Mouse (Mus musculus) frontal cortex, postnatal 14 days (tissue): ENCODE measurements around the gene Ldhb.
A peak's percentile ranks its signal among the peaks of the same experiment; 100 is the strongest.
"Not testable (repeated sequence)": the region's sequence is repeated elsewhere in the genome, so short reads cannot be mapped to it uniquely, and the experiment has no call there.

Source experiments
- DNase-seq, 2 experiments: peaks; one replicate each; pipeline ENCODE4 v3.0.0; 2022; ENCODE audit warnings: low spot score in 2 of 2

Ldhb gene

DNA sequence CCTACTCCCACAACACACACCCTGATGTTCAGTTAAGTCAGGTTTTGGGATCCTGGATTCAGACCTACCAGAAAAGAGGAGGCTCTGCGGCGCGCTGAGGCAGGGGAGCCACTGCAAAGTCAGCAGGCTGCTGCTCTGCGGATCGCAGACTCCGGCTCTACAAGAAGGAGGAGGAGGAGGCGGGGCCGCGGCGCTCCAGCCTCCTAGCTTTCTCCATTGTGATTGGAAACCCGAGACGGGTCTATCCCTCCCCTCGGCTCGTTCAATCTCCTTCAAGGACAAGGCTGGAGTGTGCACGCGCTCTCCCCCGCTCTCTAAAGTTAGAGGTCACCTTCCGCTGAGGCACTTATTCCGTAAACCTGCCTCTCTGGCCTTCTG, at the start of gene Ldhb:
Ldhb (minus strand) TSS at position 173 of the 378 bp plus-strand sequence.
- DNase-seq, result peak; percentile 90 to 92

DNA sequence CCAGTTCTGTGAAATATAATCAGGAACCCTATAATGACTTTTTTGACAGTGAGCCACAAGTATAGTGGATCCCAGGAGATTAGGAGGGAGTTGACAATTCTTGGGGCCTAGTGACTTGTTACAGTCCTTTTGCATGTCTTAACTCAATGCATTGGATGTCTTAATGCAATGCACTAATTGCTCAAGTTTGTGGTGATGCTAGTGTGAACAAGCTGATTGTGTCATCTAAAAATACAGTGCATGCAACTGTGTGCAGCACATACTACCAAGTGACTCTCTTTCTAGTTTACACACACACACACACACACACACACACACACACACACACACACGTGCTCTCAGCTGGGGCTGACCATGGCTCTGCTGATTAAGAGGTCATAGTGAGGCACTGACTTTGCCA, 48.2 kb upstream of the Ldhb start:
- no peak for DNase-seq

DNA sequence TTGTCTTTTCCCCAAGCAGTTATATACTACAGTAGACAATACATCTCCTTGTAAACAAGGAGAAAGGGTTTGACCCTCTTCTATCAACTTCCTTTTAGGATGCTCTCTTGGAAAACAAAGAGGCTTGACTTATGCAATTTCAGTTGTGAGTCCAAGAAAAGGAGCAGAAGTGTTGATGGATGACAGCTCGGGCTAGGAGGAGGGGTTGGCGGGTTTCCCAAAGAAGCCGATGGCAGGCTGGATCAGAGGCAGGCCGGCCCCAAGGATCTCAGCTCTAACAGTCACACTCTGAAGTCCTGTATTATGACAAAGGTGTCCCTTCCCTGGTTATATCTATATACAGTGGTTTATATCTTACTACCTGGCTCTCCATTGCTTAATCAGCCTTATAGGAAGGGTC, 43.7 kb upstream of the Ldhb start:
- DNase-seq, result no peak

DNA sequence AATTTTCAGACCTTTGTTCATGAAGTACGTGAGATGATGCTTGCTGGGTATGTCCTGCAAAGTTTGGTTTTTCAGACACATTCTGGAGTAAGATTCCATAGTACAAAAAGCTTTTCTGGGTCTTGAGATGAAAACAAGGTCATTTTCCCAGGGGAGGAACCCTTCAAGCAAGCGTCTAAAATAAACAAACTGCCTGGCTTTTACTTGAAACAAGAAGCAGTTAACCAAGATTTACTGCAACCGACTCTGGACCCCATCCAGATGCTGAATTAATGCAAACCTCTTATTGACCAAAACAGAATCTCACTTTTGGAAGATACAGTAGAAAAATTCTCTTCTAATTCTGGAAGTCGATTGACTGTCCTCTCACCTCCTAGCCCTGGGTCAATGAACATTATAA, 43.1 kb upstream of the Ldhb start:
- no peak for DNase-seq

DNA sequence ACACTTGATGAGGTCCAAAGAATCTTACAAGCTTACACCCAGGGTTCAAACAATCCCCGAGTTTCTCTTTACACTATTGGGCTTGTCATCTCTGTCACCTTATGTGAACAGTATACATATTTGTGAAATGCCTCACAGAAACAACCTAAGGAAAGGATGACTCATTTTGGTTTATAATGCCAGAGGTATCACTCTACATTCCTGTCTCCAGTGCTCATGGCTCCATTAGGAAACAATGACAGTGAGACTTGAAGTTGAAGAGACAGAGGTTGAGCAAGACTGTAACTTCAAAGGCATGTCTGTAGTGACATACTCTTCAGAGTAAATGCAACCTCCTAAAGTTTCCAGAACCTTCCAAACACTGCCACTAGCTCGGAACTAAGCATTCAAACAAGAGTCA, 40.6 kb upstream of the Ldhb start:
- no peak for DNase-seq

DNA sequence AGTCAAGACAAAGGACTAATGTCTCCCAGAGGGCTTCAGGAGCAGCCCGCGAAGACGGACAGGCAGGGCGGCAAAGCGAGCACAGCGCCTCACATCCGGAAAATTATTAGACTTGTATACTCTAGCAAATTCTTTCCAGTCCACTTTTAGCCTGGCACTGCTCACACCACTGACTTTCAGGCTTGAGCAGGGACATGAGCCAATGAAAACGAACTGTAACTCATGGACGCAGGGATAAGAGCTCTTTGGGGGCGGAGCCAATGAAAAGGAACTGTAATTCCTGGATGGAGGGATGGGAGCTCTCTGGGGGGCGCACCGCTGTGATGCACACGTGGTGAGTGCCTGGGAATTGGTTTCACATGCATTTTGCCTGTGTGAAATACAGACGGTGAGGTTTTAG, 37.4 kb upstream of the Ldhb start:
- DNase-seq, result no peak

DNA sequence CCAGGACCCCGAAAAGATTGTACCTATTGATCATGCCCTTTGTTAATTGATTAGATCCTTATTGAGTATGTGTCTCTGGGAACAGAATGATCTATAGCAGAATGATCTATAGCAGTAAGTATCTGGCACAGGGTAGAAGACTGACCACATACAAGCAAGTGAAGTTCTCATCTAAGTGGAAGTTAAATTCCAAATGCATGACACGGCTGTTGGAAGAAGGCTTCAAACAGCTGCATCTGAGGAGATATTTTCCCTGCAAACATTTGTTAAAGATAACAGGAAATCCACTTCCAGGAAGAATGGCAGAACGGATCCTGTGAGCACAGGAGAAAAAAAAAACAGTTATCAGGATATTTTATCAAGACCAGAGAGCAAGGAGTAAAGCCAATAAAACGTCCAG, 35.9 kb upstream of the Ldhb start:
- DNase-seq, result no peak

DNA sequence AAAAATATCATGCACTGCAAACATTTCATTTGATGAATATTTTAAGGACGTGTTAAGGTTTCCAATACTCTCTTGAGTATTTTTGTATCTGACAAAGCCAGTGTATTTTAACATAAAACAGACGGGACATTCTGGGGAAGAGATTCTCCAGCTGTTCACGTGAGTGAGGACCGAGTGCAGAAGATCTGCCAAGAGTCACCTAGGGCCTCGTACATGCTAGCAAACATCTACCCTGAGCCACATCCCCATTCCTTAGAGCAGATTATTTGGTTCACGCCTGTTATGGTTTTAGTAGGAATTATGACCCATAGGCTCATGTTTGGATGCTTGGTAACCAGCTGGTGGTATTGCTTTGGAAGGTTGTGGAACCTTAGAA, 35.0 kb upstream of the Ldhb start:
- no peak for DNase-seq

DNA sequence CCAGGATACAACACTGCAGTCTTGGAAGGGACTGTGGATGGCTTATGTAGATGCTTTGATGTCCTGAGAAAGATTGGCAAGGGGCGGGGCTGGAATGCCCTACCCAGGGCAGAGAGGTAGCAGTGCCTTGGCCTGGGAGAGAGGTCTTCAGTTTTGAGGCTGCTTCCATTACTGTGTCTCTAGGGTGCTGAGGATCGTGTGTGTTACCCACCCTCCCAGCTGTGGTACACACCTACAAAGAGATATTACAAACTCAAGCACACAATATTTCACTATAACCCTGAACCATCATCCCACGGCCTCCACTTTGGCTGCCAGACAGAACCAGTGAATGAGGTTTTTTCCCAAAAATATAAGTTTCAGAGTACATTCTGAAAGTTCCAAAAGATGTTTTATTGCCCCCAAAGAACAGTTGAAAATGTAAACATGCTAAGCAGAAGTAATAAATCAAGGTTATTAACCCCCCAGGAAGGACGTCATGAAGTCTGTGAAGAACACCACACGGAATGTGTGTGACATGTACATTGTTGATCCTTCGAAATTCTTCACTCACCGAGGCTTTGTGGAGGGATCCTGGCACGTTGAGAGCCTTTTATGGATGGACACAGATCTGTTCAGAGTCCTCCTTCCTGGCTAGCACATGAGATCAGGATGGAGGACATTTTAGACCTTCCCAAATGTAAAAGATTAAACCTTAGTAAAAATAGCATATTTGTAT, 34.5 kb upstream of the Ldhb start:
- DNase-seq, result no peak

DNA sequence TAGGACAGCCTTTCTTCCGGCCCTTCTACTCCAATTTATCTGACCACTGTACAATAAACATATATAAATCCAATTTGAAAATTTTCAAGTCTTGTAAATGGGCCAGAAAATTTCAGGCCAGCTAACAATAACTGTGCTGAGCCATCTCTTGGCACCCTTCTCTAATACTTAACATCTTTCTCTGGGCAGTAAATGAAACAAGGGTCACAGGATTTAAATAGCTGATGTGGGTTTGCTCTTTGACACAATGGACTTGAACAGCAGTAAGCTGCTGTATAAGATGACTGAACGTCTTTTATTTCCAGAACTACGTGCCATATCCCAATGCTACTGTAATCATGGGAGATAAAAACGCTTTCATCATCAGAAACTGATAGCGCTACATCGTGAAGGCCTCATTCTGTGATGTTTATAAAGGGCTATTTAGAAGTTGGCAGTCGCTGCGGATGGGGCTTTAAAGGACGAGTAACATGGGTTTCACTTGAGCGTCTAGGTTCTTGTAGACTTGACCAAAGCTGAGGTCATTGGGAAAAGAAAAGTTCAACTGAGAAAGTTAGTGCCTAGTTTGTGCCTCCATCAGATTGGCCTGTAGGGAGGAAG, 32.9 kb upstream of the Ldhb start:
- no peak for DNase-seq

DNA sequence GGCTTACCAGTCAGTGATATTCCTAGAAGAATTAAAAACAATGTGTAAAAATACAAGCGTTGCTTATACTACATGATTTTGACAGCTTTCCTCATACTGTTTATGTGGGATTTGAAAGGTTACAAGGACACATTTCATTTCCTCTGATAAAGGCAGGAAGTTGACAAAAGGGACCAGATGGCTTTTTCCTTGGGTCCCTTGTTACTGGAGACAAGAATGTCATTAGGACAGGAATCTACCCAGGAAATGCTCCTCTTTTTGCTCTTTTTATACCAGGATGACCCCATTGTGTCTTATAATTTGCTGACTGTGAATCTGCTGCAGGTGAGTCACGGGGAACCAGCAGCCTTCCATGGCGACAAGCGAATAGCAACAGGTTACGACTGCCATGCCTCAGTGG, 32.4 kb upstream of the Ldhb start:
- no peak for DNase-seq

DNA sequence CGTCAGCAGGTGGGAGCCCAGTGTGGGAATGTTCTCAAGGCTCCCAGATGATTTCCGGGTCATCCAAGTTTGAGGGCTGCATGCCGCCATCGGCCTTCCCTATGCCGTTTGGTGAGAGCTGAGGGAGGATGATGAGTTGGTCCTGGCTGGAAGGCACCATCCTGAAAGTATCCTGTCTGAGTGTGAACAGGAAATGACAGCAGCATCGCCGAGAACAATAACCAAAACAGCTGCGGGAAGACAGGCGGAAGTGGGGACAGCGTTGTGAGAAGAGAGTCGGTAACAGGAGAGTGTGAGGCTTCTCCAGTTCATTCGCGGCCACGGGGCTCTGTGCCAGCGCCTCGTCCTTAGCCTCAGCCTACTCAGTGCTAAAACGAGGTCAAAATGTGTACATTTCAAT, 30.7 kb upstream of the Ldhb start:
- DNase-seq, result no peak

DNA sequence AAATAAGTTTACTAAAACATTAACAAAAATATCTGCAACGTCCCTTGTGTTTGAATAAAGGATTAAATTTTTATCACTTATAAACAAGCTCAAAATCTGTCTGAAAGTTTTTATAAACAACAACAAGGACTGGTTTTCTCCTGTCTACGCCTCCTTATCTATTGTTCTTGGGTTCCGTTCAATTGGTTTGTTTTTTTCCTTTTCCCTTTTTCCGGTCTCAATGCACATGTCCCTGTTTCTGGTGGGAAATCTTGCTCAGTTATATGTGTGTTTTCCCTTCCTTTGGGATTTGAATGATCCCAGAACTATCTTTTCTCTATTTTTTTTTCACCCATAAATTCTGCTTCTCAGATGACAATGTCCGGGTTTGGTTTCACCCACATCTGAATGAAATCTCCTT, 25.7 kb upstream of the Ldhb start:
- no peak for DNase-seq

DNA sequence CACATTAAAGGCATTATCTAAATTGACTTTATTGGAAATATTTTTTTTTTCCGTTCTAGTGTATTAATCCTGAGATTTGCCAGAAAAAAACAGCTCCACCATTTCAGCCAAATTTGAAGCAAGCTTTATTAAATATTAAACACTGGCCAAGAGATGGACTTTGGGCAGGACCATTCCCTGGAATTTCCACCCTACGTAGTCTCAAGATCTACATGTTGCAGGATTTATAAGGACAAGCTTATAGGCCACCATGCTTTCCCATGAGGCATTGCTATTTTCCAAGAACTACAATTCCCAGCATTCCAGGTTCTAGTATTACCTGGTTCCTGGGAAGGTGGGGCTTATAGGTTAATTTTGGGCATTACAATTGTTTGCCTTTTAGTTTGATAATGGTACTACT, 24.9 kb upstream of the Ldhb start:
- no peak for DNase-seq

DNA sequence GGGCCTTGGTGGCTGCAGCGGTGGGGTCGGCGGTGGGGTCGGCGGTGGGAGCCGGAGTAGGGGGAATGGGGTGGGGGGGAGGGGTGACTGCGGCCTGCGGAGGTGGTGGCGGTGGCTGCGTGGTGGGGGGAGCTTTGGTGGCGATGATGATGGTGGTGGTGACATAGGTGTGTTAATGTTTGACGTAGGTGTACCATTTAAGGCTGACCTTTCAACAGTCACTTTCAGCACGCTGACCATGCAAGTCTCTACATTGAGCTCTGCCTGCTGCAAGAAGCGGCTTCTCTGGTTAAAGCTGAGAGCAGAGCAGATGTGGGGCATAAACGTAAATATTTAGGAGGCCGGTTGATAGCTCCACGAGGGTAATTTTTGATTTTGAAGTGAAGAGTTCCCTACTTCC, 24.4 kb upstream of the Ldhb start:
- DNase-seq, result no peak

DNA sequence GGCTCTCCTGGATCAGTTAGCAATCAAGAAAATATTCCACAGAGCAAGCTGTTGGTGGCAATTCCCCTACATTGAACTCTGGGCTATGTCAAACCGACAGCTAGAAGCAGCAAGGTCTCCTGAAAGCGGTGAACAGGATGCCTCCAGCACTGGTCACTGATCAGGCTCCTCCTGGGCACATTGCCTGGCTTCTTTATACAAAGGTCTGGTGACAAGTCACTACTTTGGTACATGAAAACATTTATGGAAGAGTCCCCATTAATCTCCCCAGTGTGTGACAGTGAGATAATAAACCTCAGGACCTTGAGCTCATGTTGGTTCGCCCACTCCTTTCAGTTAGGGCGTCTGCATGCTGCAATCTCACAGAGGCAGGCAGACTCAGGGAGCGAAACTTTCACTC, 22.6 kb upstream of the Ldhb start:
- no peak for DNase-seq

DNA sequence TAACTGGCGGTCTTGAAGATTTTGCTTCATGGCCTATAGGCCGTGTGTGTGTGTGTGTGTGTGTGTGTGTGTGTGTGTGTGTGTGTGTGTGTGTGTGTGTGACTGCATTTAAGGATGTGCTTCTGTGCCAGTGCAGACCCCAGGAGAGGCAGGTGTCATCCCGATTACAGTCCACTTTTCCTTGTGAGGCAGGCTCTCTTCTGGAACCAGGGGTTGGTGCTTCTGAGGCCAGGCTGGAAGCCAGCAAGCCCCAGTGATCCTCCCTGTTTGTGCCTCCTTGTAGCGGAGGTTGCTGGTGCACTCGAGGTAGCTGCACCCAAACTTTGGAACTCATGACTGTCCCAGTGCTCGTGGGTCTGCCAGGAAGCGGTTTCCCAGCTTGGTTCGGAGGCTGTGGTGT, 21.9 kb upstream of the Ldhb start:
- no peak for DNase-seq

DNA sequence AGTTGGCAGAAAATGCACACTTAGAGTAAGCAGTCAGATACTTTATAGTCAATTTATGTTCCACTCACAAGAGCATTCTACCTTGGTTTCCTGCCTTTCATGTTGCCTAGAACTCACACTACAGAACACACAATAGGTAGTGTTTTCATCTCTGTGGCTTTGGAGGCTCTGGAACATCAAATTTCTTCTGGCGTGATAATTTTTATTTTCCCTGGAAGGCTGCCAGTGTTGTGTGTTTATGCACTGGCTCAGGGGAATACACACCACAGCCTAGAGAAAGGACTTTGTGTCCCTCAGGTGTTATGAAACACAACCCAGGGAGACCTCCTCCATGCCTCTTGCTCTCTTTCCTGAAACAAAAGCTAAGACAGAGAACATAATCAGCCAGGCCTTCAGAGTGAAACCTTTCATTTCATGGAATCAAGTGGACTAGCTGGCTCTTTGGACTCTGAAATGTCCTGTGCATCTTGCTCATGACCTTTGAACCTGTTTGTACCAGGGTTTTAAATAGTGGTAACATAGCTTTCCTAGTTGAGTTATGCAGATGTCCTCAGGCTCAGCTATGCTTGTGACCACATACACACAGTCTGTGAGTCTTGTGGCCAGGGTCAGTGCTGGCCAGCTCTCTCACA, 20.3 kb upstream of the Ldhb start:
- no peak for DNase-seq

DNA sequence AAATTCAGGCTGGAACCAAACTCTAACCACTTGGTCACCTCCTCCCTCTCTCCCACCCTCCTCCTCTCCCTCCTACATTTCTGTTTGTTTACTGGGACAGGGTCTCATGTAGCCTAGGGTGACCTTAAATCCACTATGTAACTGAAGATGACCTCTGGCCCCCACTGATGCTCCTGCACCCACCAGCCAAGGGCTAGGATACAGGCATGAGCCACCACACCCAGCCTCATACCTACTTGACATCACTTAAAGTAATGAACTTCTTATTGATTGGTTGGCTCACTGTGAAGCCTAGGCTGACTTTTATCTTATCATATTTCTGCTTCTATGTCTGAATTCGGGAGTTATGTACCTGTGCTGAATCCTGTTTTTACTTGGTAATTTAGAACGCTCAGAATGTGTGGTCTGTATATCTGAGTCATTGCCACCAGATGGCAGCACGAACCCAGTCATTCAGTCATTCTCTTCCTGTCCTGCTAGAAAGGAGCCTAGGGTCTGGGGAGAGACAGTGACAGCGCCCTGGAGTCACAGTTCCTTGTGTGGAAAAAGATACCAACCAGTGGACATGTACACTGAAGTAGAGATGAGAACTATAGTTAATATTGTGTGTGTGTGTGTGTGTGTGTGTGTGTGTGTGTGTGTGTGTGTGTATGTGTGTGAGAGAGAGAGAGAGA, 17.0 kb upstream of the Ldhb start:
- peak; percentile 54 to 66 for DNase-seq

DNA sequence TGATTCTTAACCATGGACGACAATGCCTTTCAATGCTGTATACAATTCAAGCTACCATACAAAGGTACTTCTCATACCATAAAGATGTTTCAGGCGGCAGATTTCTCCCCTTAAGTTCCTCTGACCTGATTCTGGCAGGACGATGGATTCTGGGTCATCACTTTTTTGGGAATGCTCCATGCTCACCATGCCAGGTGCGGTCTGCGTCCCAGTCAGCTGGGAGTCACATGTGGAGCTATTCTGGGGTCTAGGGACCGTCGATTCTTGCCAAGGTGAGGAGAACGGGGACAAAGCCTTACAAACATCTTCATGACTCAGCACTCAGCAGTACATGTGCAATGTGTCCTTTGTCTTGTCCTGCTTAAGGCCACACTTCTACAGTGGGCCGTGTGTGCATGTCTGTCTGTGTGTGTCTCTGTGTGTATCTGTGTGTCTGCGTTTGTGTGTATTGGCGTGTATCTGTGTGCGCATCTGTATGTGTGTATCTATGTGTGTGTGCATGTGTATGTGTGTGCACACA, 13.9 kb upstream of the Ldhb start:
- DNase-seq, result no peak

DNA sequence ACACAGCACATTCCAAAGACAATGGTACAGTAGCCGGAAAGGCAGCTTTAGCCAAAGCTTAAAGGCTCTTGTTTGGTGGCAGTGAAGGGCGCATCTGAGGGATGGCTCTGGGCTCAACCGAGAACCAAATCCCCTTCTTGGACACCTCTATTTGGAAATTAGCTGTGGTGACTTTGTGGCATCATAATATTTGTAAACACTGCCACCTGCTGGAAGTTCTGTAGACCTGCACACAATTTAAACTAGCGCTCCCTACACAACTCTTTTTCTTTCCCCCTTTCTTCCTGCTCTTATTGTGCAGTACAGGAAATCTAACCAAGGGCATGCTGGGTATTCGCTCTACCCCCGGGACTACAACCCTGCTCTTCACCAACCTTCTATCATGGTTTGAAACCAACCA, 11.4 kb upstream of the Ldhb start:
- DNase-seq, result no peak

DNA sequence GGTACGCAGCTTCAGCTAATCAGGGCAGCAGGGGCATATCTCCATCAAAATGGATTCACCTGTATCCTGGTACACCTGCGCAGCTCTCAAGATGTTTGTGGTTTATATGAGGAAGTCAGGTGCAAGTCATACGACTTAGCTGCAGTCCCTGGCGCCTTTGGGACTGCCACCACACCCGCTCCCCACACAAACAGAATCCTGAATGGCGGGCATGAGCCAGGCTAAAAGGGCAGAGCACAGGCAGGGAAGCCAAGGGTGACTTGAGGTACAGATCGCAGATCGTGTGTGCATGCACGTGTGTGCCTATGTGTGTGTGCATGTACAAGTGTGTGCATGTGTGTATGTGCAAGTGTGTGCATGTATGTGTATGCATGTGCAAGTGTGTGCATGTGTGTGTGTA, 7.6 kb upstream of the Ldhb start:
- DNase-seq, result not testable (repeated sequence)

DNA sequence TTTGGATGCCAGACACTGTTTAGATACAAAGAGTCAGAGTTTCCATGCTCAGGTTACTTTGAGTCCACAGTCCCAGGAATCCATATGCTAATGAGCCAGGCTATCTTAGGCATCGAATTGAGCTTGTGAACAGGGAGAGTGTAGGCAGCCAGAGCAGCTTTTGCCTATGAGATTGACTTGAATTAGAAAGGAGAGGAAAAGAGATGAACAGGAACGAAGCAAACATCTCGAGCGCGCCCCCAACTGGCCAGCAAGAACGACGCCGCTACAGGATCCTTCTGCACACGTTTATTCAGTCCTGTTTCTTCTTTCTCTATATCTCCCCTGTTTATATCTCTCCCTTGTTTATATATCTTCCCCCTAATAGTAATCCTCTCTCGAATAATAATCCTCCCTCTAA, 7.2 kb upstream of the Ldhb start:
- DNase-seq, result peak; percentile 47 to 74
